Mouse (Mus musculus) telencephalon, adult 2 months (tissue): ENCODE results near the gene Prph2.

Experiments
- DNase-seq: peaks from one replicate; pipeline ENCODE4 v3.0.0-alpha.2; 2011; ENCODE audit warnings: low read depth, low spot score

Prph2 gene

GRCm38 (mm10) chr17:46890843-46891594 lies 19.2 kb upstream of the Prph2 start:
- DNase-seq = peak; percentile 47

GRCm38 (mm10) chr17:46895426-46895825 lies 14.8 kb upstream of the Prph2 start:
- no peak for DNase-seq

GRCm38 (mm10) chr17:46897221-46897950 lies 12.9 kb upstream of the Prph2 start:
- no peak for DNase-seq

- no peak for DNase-seq
Observed at GRCm38 (mm10) chr17:46900941-46901340, 9.3 kb upstream of the Prph2 start.

- peak; percentile 47 for DNase-seq
Observed at GRCm38 (mm10) chr17:46903876-46904490, 6.3 kb upstream of the Prph2 start.

- no peak for DNase-seq
Observed at GRCm38 (mm10) chr17:46912331-46912730, 2.1 kb downstream of the Prph2 start.

GRCm38 (mm10) chr17:46915129-46915528 lies 4.9 kb downstream of the Prph2 start:
- no peak for DNase-seq

- DNase-seq = no peak
Observed at GRCm38 (mm10) chr17:46918951-46919350, 8.7 kb downstream of the Prph2 start.

- DNase-seq = no peak
Observed at GRCm38 (mm10) chr17:46920855-46921254, 10.6 kb downstream of the Prph2 start.

- no peak for DNase-seq
Observed at GRCm38 (mm10) chr17:46926192-46926591, 15.9 kb downstream of the Prph2 start.

- no peak for DNase-seq
Observed at GRCm38 (mm10) chr17:46926941-46927340, 16.7 kb downstream of the Prph2 start.

- DNase-seq = peak; percentile 62
Observed at GRCm38 (mm10) chr17:46927781-46928180, 17.5 kb downstream of the Prph2 start.

- no peak for DNase-seq
Observed at GRCm38 (mm10) chr17:46929277-46929676, 19.0 kb downstream of the Prph2 start.

- DNase-seq = no peak
Observed at GRCm38 (mm10) chr17:46929897-46930296, 19.6 kb downstream of the Prph2 start.

- peak; percentile 74 for DNase-seq
Observed at GRCm38 (mm10) chr17:46932961-46933360, 22.7 kb downstream of the Prph2 start.

GRCm38 (mm10) chr17:46933557-46934348 lies 23.5 kb downstream of the Prph2 start:
- peak; percentile 45 for DNase-seq

- no peak for DNase-seq
Observed at GRCm38 (mm10) chr17:46940461-46940860, 30.2 kb downstream of the Prph2 start.

GRCm38 (mm10) chr17:46942421-46942820 lies 32.2 kb downstream of the Prph2 start:
- no peak for DNase-seq

GRCm38 (mm10) chr17:46946276-46946675 lies 36.0 kb downstream of the Prph2 start:
- DNase-seq = no peak

GRCm38 (mm10) chr17:46958045-46958444 lies 47.8 kb downstream of the Prph2 start:
- no peak for DNase-seq

GRCm38 (mm10) chr17:46960216-46960615 lies 50.0 kb downstream of the Prph2 start:
- DNase-seq = no peak

GRCm38 (mm10) chr17:46962153-46962552 lies 51.9 kb downstream of the Prph2 start:
- DNase-seq = no peak
